Mouse (Mus musculus) embryonic stem cell, embryonic (primary cell): ENCODE data around the gene Hcn3.

ENCODE experiments used
- CTCF ChIA-PET, 4 experiments: fragments of 300-600 bp in 2 of 4; fragments of 350-600 bp in 2 of 4; sonication (Branson Sonifier 250); formaldehyde crosslinking; loops; one replicate each; lab custom pipeline; 2022; ENCODE audit warnings: inconsistent platforms in 2 of 4; lab: Charles Lee
- POLR2A ChIA-PET, 4 experiments: fragments of 300-600 bp in 2 of 4; fragments of 350-600 bp in 2 of 4; sonication (Branson Sonifier 250); formaldehyde crosslinking; loops; one replicate each; lab custom pipeline; 2022; ENCODE audit warnings: antibody characterized with exemption in 4 of 4, inconsistent platforms in 1 of 4; lab: Charles Lee

Gene Hcn3

DNA sequence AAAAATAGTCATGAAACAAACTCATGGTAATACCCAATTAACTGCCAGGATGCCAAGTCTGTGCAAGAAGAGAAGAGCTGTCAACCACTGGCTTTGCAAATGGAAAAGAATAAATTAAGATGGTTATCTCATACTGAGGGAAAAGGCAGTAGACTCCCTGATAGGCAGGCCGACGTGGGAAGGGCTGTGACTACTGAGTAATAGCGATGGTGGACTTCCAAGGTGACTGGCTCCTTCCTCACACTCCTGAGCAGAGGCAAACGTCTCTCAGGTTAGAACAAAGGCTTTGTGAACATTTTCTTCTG is 56.8 kb downstream of the Hcn3 start:
- CTCF ChIA-PET = interaction anchor here in 1 of 4 experiments (0.7 kb wide), 1 partner anchor 13 kb away, joined by 3 read pairs; no protein-coding TSS in a partner anchor
- POLR2A ChIA-PET = interaction anchor here in 2 of 4 experiments (0.9 to 5.0 kb wide), 7 partner anchors 12 to 130 kb away, joined by 3 to 63 read pairs (median 12); partner anchors contain the start of genes Rusc1 (in 2 of the 2), Clk2 (in 1 of the 2) and Mtx1 (in 1 of the 2)

- POLR2A ChIA-PET = interaction anchor here (0.6 to 5.0 kb wide), 24 partner anchors 8 to 359 kb away, joined by 3 to 63 read pairs (median 4); partner anchors contain the start of genes Rusc1 (in 3 of the 4), Clk2 (in 1 of the 4), Fam189b (in 1 of the 4) and Hcn3 (in 1 of the 4)
- CTCF ChIA-PET = interaction anchor here in 1 of 4 experiments (0.7 to 1.7 kb wide), 6 partner anchors 11 to 163 kb away, joined by 3 to 10 read pairs (median 6); partner anchors contain the start of gene Pklr
Observed at GRCm38 (mm10) chr3:89102495-89103290, 57.3 kb downstream of the Hcn3 start.

- CTCF ChIA-PET = interaction anchor here (0.5 to 1.7 kb wide), 15 partner anchors 11 to 1032 kb away, joined by 3 to 10 read pairs (median 4); partner anchors contain the start of genes Adam15 (in 1 of the 4), Hcn3 (in 1 of the 4) and Pklr (in 1 of the 4)
- POLR2A ChIA-PET = interaction anchor here (0.5 to 5.0 kb wide), 43 partner anchors 8 to 611 kb away, joined by 3 to 63 read pairs (median 4); partner anchors contain the start of genes Rusc1 (in 3 of the 4), Clk2 (in 2 of the 4), Fam189b (in 1 of the 4) and Gba (in 1 of the 4)
Observed at GRCm38 (mm10) chr3:89101812-89102494, 58.0 kb downstream of the Hcn3 start, which contains the start of gene Fdps. Gene Fdps, minus strand, starts transcription at chr3:89101959.

DNA sequence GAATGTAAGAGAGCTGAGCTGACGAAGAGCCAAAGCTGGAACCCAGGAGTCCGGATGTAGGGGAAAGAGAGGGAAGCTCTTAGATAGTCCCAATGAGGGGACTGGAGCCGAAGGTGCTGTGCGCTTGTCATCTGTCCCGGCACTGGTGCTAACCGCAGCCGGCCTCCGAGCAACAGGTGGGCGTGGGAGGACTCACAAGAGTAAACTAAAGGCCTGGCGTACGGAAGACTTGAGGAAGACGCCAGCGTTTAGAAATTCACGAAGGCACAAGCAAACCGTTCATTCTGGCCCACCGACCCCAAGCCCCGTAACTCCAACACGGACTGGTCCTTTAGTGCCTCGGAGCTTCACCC is 58.6 kb downstream of the Hcn3 start:
- CTCF ChIA-PET = interaction anchor here in 3 of 4 experiments (1.0 to 1.7 kb wide), 9 partner anchors 10 to 277 kb away, joined by 3 to 10 read pairs (median 5); partner anchors contain the start of genes Adam15 (in 1 of the 3), Hcn3 (in 1 of the 3) and Pklr (in 1 of the 3)
- POLR2A ChIA-PET = interaction anchor here (0.5 to 5.0 kb wide), 36 partner anchors 8 to 471 kb away, joined by 3 to 63 read pairs (median 4); partner anchors contain the start of genes Rusc1 (in 3 of the 4), Clk2 (in 2 of the 4), Fam189b (in 1 of the 4) and Gba (in 1 of the 4)

- ChIA-PET POLR2A (interaction anchor here in 2 of 4 experiments (0.7 to 5.0 kb wide), 12 partner anchors 9 to 243 kb away, joined by 3 to 63 read pairs (median 6); partner anchors contain the start of genes Rusc1 (in 2 of the 2) and Scamp3 (in 1 of the 2)), CTCF (interaction anchor here in 3 of 4 experiments (1.0 to 1.7 kb wide), 6 partner anchors 9 to 144 kb away, joined by 3 to 10 read pairs (median 6); partner anchors contain the start of gene Hcn3 (in 1 of the 3))
Observed at GRCm38 (mm10) chr3:89100811-89101210, 59.2 kb downstream of the Hcn3 start, which contains the start of gene Gm43738. Gene Gm43738, minus strand, starts transcription at chr3:89101099.
